Mouse (Mus musculus) E14TG2a.4 (cell line): Measurements from ENCODE around the gene Slc44a3.

Experiments
- CTCF ChIP-seq: conservative IDR thresholded peaks from 2 replicates; pipeline ENCODE4 v1.5.1; 2014; ENCODE audit warnings: low read length
- NANOG ChIP-seq: IDR thresholded peaks from 2 replicates; pipeline ENCODE4 v1.6.1; 2014; ENCODE audit warnings: borderline replicate concordance, low read length, mixed read lengths
- POU5F1 ChIP-seq: IDR thresholded peaks from 2 replicates; pipeline ENCODE4 v1.6.1; 2014; ENCODE audit warnings: low read length, borderline replicate concordance

- TF ChIP-seq CTCF (no peak), NANOG (no peak), POU5F1 (no peak)
These were observed 36.8 kb upstream of the Slc44a3 start for GRCm38 (mm10) chr3:121569004-121569403.
